Mouse (Mus musculus): ENCODE measurements around the gene Thap4. TPM values are rescaled to one million over a fixed set of nuclear protein-coding genes. Genes with fewer than 3 reads are reported as not detected.

Thap4 gene
- 15.6 TPM for polyA plus RNA-seq (2015; fragmentation: Illumina TruSeq; extraction: RNeasy Lipid Tissue Mini Kit (QIAGEN cat#74804); ENCODE audit: insufficient read depth, low replicate concordance)

GRCm38 (mm10) chr1:93754573-93755290 lies at the start of gene Thap4:
Gene Thap4, minus strand, starts transcription at chr1:93754864.

GRCm38 (mm10) chr1:93803556-93804507 lies 49.2 kb upstream of the Thap4 start, which contains the start of gene Ing5:
Gene Ing5, plus strand, starts transcription at chr1:93803965.

GRCm38 (mm10) chr1:93801741-93802238 lies 47.1 kb upstream of the Thap4 start, which contains the start of gene Dtymk:
Gene Dtymk, minus strand, starts transcription at chr1:93801934.

DNA sequence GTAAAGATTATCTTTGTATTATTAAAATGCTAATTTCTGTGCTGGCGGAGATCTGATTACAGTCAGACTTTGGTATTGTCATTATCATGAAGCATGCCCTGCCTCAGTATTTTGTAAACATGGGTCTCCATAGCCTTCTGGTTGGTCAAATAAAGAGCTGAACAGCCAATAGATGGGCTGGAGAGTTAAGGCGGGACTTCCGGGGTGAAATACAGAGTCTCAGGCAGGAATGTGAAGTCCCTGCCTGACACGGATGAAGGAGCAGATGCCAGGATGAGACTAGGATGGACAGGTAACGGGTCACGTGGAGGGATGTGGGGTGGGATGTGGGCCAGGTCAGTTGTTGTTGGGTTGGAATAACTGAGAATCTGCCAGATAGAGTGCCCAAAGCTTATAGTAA lies 3.4 kb downstream of the Thap4 start, which contains the start of gene Atg4b:
TSS of gene Atg4b (plus strand) at position 211 of the 400 bp plus-strand sequence.

GRCm38 (mm10) chr1:93685401-93686244 lies 69.0 kb downstream of the Thap4 start, which contains the start of gene Bok:
Gene Bok, plus strand, starts transcription at chr1:93685660.

DNA sequence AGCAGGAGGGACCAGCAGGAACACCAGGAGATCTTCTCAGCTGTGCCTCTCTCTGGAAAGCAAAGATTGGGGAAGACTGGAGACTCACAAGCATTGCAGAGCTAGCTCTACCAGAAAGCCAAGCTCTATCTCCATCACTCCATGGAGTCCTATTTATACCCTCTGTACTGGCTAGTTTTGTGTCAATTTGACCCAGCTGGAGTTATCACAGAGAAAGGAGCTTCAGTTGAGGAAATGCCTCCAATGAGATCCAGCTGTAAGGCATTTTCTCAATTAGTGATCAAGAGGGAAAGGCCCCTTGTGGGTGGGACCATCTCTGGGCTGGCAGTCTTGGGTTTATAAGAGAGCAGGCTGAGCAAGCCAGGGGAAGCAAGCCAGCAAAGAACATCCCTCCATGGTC lies 96.1 kb downstream of the Thap4 start, which contains the start of gene Stk25:
TSS of gene Stk25 (minus strand) at position 101 of the 400 bp plus-strand sequence.

Other genes with a start within 250 kb of the Thap4 start
- gene Farp2, start 242.8 kb downstream of the Thap4 start, polyA plus RNA-seq (2015; fragmentation: Illumina TruSeq; extraction: RNeasy Lipid Tissue Mini Kit (QIAGEN cat#74804); ENCODE audit: insufficient read depth, low replicate concordance), result 3.4 TPM
- gene Stk25, start 96.2 kb downstream of the Thap4 start, polyA plus RNA-seq (2015; fragmentation: Illumina TruSeq; extraction: RNeasy Lipid Tissue Mini Kit (QIAGEN cat#74804); ENCODE audit: insufficient read depth, low replicate concordance), result 93.9 TPM
- 8.8 TPM for gene Bok, start 69.2 kb downstream of the Thap4 start, polyA plus RNA-seq (2015; fragmentation: Illumina TruSeq; extraction: RNeasy Lipid Tissue Mini Kit (QIAGEN cat#74804); ENCODE audit: insufficient read depth, low replicate concordance)
- gene Atg4b, start 3.4 kb downstream of the Thap4 start, polyA plus RNA-seq (2015; fragmentation: Illumina TruSeq; extraction: RNeasy Lipid Tissue Mini Kit (QIAGEN cat#74804); ENCODE audit: insufficient read depth, low replicate concordance), result 62.1 TPM
- 127 TPM for gene Dtymk, start 47.1 kb upstream of the Thap4 start, polyA plus RNA-seq (2015; fragmentation: Illumina TruSeq; extraction: RNeasy Lipid Tissue Mini Kit (QIAGEN cat#74804); ENCODE audit: insufficient read depth, low replicate concordance)
- 25.5 TPM for gene Ing5, start 49.1 kb upstream of the Thap4 start, polyA plus RNA-seq (2015; fragmentation: Illumina TruSeq; extraction: RNeasy Lipid Tissue Mini Kit (QIAGEN cat#74804); ENCODE audit: insufficient read depth, low replicate concordance)
- gene D2hgdh, start 70.0 kb upstream of the Thap4 start, polyA plus RNA-seq (2015; fragmentation: Illumina TruSeq; extraction: RNeasy Lipid Tissue Mini Kit (QIAGEN cat#74804); ENCODE audit: insufficient read depth, low replicate concordance), result 26.5 TPM
- gene Gal3st2, start 106.4 kb upstream of the Thap4 start, polyA plus RNA-seq (2015; fragmentation: Illumina TruSeq; extraction: RNeasy Lipid Tissue Mini Kit (QIAGEN cat#74804); ENCODE audit: insufficient read depth, low replicate concordance), result 12.7 TPM
- 5.9 TPM for gene Gal3st2b, start 163.4 kb upstream of the Thap4 start, polyA plus RNA-seq (2015; fragmentation: Illumina TruSeq; extraction: RNeasy Lipid Tissue Mini Kit (QIAGEN cat#74804); ENCODE audit: insufficient read depth, low replicate concordance)
- gene Gal3st2c, start 235.6 kb upstream of the Thap4 start, polyA plus RNA-seq (2015; fragmentation: Illumina TruSeq; extraction: RNeasy Lipid Tissue Mini Kit (QIAGEN cat#74804); ENCODE audit: insufficient read depth, low replicate concordance), result 0.62 TPM

Data from spleen, adult 10 weeks (tissue).